Mouse (Mus musculus): ENCODE measurements around the gene Efcab3.
"Not testable (repeated sequence)": the region's sequence is repeated elsewhere in the genome, so short reads cannot be mapped to it uniquely, and the experiment has no call there.

Efcab3 gene

DNA sequence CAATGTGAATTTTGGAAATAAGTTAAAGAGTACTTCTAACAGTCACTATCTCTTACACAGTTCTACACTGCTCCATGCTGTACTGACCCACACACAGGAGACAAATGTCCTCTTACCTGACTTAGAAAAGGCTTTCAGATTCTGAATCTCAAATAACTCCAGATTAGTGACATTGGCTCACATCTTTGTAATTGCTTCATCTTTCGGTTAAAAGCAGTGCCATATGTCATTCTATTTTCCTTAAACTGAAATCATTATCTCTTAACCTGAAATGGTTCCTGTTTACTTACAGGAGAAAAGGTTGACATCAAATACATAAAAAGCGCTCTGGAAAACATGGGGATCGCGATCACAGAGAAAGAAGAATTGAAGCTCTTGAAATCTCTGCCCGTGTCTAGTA, at the start of gene Efcab3:
Gene Efcab3, plus strand, starts transcription at position 301 of the 400 bp plus-strand sequence.
- no peak for DNase-seq

DNA sequence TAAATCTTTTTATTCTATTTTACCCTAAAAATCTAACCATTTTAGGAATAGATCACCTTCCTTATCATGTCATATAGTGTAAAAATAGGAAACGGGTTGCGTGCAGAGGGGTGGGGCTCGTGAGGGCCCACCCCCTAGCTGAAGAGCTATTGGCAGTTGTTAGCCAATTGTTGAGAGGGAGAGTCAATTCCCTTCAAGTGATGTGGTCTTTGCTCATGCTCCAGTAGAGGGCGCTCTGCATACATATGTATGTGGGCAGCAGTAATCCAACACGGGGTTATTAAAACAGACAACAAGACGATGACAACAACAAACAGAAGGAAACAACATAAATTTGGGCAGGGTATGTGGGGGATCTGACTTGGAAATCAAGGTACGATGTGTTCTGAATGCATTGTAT, 42.3 kb upstream of the Efcab3 start:
- peak; percentile 19 for DNase-seq

DNA sequence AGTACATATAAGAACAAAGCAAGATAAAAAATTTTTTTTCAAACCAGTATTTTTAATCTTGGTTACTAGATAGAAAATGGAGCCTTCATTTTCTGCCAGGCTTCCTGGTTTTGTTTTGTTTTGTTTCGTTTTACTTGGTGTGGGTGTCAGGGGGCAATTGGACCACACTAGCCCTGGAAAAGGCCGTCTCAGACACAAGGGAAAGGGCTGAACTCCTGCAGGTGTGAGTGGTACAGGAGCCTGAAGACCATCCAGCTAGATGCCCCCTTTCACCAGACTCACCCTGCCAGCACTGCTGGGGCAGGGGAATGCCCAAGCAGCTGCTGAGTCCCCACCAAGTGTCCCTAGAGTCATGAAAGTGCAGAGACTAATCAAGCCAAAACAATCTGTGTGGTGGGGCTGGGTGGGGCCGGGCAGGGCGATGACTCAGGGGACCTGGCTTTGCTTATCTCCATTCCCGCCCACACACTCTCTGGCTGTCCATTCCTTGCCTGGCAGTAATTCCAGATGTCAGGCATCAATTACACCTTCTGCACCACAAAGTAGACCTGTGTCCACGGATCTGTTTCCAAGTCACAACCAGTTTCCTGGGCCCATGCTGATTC, 34.5 kb upstream of the Efcab3 start:
- DNase-seq, result no peak

DNA sequence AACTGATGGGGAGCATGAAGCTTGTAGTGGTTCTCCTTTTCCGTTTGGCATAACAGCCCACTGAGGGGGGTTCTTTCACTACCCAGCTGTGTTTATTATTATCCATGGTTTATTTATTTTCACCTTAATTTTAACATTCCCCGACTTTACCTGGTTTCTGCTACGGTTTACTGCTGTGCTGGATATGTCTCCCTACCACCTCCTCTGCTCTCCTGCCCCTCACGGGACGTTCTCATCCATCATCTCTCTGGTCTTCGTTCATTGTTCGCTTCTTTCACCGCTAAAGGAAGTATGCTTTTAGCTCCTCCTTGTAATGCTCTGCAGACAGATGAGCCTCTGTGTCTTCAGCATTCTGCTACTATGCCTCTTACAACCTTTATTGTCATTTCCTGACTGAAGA, 33.9 kb upstream of the Efcab3 start:
- DNase-seq, result no peak

DNA sequence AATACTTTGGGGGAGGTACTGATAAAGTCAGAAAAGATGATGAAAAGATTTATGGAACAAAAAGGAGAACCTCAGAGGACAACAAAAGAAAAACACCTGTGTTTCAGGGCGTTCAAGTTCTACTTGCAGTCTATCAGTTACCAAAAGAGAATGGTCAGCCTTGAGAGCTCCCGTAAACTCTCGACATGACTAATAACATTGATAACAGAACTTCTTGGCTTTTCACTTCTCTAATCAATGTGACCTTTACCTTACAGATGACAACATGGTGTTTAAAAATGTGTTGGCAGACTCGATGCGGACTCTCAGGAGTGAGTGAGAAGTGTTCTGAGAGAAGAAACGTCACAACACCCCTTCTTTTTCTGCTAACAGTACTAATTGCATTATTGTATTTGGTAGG, 33.2 kb upstream of the Efcab3 start:
- no peak for DNase-seq

DNA sequence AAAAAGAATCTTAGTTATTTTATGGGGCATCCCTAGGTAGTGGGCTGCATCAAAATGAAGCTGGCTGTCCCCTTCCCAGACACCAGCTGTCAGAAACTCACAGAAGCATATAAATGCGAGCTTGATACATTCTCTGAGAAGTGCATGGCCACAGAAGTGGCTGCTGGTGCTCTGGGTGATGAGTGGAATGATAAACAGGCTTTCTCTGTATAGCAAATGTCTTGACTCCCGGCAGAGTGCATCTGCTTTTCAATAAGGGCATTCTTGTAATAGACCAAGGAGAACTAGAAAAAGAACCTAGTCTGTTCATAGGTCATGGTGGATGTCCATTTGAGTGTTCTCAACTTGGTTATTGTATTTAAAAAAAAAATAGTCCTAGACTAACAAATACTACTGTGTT, 32.3 kb upstream of the Efcab3 start:
- DNase-seq, result no peak

DNA sequence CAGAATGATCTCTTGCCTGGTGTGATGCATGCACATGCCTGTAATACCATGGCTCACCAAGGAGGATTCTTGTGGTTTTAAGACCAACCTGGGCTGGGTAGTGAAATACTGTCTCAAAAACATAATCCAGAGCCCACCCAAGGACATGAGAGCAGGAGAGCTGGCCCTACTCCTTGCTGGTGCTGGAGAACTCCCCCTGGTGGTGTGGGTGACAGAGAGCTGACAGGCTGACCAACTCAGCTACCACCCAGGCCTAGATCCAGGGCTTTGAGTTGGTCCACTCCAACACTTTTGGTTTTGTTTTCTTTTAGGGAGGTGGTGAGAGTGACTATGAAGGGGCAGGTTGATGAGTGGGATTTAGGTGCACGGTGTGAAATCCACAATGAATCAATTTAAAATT, 28.3 kb upstream of the Efcab3 start:
- DNase-seq, result no peak

DNA sequence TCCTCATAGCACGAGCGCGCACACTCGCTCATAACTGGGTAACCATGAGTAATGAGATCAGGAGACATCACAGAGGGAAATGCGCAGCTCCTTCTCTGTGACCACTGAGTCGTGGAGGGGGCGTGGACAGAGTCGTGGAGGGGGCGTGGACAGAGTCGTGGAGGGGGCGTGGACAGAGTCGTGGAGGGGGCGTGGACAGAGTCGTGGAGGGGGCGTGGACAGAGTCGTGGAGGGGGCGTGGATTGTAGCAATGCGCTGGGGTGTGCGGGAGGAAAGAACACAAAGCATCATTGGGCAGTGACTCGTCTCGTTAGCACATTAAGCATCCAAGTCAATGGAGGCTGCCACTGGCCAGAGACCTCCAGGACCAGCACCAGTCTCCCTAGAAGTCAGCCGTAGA, 49.1 kb downstream of the Efcab3 start:
- not testable (repeated sequence) for DNase-seq

DNA sequence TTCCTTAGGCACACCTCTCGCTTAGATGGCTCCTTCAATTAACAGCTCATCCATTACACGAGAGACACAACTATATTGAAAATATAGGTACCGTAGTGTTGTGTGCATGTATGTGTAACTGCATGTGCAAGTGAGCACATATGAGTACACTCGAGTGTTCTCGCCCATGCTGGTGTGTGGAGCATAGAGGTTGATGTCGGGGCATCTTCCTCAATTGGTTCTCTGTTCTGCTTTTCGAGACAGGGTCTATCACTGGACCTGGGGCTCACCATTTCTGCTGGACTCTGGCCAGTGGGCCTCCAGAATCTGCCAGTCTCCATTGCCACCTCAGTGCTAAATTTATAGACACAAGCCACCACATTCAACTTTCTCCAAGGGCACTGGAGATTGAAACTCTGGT, 54.4 kb downstream of the Efcab3 start:
- no peak for DNase-seq

DNA sequence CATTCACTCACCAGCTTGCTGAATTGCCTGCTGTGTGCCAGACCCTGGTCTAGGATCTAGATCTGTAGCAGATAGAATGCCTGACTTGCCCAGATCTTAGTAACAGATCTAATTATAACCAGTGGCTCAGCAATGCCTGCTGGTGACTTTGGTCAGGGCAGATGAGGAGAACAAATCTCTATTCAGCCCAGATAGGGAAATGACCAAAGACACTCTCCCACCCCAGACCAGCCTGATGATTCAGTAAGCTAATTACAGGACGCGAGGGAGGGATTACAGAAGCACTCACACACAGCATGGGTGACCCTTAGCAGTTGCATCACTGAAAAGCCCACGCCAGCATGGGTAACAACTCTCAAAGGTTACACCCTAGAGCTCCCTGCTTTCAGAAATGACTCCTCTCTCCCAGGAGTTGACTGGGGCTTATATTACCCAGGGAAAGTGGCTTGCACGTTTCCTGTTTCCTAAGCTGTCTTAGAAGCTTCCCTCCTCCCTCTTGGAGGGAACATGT, 57.2 kb downstream of the Efcab3 start:
- no peak for DNase-seq

DNA sequence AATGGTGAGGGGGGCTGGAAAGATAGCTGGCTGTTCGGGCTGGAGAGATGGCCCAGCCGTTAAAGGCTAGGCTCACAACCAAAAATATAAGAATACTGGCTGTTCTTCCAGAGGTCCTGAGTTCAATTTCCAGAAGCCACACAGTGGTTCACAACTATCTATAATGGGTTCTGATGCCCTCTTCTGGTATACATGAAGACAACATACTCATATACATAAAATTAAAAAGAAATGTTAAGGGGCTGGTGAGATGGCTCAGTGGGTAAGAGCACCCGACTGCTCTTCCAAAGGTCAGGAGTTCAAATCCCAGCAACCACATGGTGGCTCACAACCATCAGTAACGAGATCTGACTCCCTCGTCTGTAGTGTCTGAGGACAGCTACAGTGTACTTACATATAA, 58.4 kb downstream of the Efcab3 start:
- DNase-seq, result not testable (repeated sequence)

DNA sequence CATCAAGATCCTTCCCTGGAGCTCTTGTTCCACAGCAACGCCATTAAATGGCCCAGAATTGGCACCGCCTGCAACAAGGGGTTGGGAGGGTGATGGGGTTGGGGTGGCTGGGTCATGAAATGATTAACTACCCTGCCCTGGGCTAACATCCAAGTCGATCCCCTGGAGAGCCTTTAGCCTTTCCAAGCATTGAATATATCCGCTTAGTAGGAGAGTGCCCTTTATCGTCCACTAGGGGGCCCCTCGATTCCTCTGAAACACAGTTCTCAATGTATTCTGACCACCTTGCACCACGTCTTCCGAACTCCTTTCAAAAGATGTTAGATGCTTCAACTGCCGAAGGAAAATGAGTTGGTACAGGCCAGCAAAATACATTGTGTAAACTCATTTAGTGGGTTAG, 60.6 kb downstream of the Efcab3 start:
- peak; percentile 85 for DNase-seq

DNA sequence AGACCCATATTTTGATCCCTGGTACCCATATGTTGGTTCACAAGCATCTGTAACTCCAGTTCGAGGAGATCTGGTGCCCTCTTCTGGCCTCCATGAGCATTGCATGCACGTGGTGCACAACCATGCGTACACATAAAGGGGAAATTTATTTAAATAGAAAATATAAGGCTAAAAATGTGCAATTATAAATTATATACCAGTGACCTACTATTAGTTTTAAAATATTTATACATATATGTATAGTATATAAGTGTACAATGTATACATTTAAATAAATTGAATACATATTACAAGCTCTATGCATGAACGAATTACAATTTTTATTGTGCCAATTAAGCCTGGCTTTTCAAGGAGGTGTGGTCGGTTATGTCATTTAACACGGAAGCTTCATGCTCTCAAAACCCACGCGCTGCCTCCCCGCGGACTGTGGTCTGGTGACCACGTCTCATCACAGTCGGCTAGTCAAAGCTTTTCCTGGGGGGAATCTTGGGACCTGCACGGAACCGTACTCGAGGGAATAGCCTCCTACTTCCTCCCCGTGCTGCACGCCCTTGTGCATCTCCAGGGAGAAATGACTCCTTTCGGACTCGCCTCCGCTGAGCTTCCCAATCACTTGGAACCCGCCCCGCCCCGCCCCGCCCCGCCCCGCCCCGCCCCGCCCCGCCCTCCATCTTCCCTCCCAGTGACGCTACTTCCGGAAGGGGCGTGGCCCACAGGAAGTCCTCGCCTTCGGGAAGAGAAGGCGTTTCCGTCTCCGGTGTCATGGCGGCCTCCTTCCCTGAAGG, 62.5 kb downstream of the Efcab3 start, which contains the start of gene Mettl2:
Gene Mettl2, plus strand, starts transcription at position 691 of the 785 bp plus-strand sequence.
- DNase-seq, result peak; percentile 93

DNA sequence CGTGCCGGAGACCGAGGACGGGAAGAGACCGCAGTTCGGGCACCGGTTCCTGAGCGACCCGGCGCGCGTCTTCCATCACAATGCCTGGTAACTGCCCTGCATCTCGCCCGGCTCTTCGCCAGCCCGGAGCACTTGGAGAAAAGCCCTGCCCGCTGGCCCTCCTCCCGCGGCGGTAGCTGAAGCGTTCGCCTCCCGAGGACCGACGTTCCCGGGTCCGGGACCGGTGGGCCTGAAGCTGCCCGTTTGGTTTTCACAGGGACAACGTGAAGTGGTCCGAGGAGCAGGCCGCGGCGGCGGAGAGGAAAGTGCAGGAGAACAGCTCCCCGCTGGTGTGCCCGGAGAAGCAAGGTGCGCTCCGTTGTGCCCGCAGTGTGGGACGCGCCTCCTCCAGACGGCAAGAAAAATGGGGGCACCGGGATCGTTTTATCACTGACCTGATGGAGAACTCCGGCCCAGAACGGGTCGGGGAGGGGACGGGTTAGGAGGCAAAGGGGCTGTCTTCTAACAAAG, 63.2 kb downstream of the Efcab3 start:
- no peak for DNase-seq

DNA sequence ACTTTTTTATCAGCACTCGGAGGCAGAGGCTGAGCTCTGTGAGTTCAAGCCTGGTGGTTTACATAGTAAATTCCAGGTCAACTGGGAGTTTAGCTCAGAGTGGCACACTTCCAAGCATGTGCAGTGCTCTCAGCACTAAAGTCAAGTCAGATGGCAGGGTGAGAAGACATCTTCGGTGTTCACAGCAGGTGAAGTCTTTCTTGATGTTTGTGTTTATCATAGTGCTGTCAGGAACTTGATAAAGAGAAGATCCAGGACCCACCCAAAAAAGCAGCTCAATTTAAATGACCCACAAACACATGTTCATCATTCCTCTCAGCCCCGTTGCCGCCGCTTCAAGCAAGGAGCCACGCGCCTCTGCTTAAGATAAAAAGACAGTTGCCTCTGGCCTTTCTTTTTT, 72.3 kb downstream of the Efcab3 start:
- DNase-seq, result no peak

DNA sequence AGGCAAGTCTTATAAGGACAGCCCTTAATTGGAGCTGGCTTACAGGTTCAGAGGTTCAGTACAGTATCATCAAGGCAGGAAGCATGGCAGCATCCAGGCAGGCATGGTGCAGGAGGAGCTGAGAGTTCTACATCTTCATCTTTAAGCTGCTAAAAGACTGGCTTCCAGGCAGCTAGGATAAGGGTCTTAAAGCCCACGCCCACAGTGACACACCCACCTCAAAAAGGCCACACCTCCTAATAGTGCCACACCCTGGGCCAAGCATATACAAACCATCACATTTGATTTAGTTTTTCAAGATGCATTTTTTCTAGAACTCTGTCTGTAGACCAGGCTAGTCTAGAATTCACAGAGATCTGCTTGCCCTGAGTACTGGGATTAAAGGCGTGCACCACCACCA, 73.9 kb downstream of the Efcab3 start:
- DNase-seq, result not testable (repeated sequence)

DNA sequence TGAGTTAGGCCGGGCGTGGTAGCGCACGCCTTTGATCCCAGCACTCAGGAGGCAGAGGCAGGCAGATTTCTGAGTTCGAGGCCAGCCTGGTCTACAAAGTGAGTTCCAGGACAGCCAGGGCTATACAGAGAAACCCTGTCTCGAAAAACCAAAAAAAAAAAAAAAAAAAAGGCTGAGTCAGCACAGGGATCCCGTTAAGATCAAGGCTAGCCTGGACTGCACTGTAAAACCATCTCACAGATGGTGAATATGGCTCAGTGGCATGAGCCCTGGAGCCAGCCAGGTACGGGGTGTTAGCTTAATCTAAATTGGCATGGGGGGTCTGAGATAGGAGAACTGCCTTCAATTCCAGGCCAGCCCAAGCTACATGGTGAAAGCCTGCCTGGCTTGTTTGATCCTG, 77.1 kb downstream of the Efcab3 start:
- DNase-seq, result not testable (repeated sequence)

DNA sequence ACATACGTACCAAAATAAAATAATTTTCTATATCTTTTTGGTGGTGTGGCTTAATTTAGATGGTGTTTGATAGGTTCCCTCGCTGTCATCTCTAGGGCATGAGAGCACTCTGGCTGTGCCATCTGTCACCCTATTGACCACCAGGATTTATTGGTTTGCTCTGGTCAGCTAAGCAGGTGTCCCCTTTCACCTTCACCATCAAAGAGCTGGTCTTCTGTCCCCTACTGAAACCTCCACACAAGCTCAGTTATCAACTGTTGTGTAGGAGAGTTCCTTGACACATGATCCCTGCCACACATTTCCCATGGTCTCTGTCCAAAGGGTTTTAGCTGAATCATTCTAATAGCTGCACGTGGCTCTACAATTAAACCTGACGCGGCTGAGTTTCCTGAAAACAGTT, 77.7 kb downstream of the Efcab3 start:
- DNase-seq, result no peak

DNA sequence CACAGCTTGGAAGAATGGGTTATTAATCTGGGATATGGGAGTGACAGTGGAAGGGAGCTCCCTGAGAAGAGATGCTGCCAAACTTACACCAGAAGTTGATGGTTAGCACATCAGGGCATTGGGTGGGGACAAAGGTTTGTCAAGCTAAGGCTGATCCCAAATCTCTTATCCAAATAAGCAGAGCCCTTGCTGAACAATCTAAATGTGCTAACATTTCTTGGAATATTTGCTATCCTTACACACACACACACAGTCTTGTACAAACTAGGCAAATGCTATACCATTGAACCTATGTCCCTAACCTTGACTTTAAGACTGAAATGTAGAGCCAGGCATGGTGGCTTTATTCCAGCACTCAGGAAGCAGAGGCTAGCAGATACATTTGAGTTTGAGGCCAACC, 80.2 kb downstream of the Efcab3 start:
- no peak for DNase-seq

DNA sequence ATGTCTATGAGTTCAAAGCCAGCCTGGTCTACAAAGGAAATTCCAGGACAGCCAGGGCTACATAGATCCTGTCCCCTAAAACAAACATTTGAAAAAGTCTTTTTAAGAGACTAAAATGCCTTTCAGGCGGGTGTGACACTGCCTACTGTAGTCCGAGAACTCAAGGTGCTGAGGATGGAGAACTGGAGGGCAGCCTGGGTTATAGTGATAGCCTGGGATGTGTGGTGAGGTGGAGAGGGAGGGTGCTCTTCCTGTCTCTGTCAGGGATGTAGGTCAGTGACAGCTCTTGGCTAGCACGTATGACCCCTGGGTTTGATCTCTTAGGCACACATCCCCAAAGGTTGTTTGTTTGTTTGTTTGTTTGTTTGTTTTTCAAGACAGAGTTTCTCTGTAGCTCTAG, 80.7 kb downstream of the Efcab3 start:
- no peak for DNase-seq

DNA sequence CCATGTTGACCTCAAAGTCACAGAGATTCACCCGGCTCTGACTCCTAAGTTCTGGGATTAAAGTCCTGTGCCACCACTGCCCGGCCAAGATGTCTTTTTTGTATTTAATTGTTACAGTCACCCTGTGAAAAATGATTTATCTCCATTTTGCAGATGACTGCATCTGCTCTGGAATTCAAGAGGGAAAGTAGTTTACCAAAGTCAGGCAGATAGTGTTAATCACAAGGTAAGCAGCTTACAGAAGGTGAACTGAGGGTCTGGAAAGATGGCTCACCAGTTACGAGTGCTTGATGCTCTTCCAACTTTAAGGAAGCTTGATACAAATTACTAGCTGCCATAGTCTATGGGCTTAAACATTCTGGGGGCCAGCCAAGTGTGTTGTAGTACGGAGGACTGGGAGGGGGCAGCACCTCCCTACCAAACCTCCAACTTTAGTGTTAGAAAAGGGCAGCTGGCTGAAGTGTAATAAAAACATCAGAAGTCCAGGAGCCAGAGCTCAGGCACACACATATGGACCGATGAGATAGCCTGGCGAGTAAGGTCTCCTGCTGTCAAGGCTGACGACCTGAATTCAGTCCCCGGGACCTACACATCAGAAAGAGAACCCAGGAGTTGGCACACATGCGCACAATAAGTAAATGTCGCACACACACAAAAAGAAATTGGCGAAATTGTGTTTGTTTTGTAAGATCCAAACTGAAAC, 81.3 kb downstream of the Efcab3 start:
- DNase-seq, result peak; percentile 64

DNA sequence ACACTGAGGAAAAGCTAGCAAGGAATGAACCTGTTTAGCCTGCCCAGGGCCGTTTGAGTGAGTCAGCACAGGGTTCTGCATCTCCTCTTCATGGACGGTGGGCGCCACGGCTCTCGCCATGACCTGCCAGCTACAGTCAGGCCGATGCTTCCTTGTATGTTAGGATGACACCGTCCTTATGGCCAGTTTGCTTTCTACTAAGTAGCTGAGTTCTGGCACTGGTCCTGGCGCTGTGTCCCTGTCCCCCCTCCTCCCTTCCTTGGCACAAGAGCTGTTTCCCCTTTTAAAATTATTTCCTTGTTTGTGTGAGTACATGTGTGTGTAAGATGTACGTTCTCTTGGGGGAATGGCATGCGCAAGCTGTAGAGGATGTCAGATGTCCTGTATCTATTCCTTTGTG, 81.8 kb downstream of the Efcab3 start:
- peak; percentile 40 for DNase-seq

DNA sequence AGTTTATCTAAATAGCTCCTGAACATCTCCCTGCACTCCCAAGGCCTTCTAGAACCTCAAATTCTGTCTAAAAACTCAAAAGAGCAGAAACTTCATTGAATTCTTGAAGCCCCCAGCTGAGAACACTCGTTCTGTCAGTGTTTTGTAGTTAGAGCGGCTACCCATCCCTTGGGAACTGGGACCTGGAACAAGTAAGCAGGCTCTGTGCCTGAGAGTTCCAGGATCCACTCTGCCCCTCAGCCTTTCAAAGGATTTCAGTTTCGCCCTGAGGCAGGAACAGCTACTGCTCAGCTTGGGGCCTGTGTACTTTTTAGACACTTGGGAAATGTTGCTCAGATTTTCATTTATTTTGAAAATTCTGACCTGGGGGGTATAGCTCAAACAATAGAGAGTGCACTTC, 83.2 kb downstream of the Efcab3 start, which contains the start of gene Gm10842:
Gene Gm10842, plus strand, starts transcription at position 301 of the 400 bp plus-strand sequence.
- DNase-seq, result no peak
